Mouse (Mus musculus) heart, adult 8-10 months (tissue): ENCODE measurements around the gene Pknox2. TPM values are rescaled to one million over a fixed set of nuclear protein-coding genes. Genes with fewer than 3 reads are reported as not detected.

Experiments
- DNase-seq: peaks from one replicate; pipeline ENCODE4 v3.0.0; 2022; ENCODE audit warnings: low spot score
- total RNA-seq, 4 experiments: library from RNA; stranded (reverse); gene quantifications; 2 replicates each; pipeline ENCODE4 v1.2.4; 2022

Gene Pknox2
- total RNA-seq, 4 experiments from 2014 or later: 8.3 to 10.0 (median 9.8) TPM

DNA sequence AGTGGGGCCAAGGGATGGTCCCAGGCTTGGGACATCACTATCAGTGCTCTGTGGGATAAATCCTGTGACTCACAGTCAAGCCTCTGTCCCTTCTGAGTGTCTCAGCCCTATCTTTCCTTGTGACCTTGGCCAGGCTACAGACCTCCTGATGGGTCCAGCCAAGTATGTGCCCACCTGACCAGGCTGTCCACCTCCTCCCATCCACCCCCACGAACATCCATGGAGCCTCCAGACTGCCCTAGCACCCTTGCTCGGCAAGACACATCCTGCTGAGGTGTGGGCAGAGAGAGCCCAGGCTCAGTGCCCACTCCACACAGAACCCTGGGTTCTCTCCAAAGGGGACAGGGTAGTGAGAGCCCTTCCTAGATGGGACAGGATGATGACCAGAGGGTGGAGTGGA, 204.6 kb downstream of the Pknox2 start:
- no peak for DNase-seq

GRCm38 (mm10) chr9:36942131-36942530, 205.1 kb downstream of the Pknox2 start:
- DNase-seq: no peak

GRCm38 (mm10) chr9:36941565-36941964, 205.6 kb downstream of the Pknox2 start:
- no peak for DNase-seq

DNA sequence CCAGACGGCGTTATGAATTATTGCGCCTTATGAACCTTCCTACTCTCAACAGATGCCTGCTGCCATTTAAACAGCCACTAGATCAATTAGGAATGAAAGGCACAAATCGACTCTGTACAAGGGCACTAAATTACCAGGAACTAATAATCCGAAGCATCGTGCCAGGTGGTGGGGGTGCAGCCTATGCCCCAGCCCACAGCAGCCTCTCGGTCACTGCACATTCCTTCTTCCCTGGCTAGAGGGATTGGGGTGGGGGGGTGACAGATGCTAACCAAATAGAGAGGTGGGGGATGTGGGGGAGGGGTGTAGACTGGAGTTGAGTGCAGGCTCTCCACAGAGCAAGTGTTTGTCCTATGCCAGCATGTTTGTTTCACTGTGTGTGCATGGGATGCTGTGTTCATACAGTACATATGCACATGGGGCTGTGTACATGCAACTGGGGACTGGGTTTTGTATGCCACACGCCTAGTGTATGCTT, 208.6 kb downstream of the Pknox2 start:
- no peak for DNase-seq

- peak; percentile 41 for DNase-seq
These were observed 213.3 kb downstream of the Pknox2 start for GRCm38 (mm10) chr9:36933813-36934493.

GRCm38 (mm10) chr9:36932950-36933812, 214.0 kb downstream of the Pknox2 start:
- no peak for DNase-seq

- no peak for DNase-seq
These were observed 215.6 kb downstream of the Pknox2 start for GRCm38 (mm10) chr9:36931657-36932056.

- DNase-seq: no peak
These were observed 223.5 kb downstream of the Pknox2 start for GRCm38 (mm10) chr9:36923753-36924152.

DNA sequence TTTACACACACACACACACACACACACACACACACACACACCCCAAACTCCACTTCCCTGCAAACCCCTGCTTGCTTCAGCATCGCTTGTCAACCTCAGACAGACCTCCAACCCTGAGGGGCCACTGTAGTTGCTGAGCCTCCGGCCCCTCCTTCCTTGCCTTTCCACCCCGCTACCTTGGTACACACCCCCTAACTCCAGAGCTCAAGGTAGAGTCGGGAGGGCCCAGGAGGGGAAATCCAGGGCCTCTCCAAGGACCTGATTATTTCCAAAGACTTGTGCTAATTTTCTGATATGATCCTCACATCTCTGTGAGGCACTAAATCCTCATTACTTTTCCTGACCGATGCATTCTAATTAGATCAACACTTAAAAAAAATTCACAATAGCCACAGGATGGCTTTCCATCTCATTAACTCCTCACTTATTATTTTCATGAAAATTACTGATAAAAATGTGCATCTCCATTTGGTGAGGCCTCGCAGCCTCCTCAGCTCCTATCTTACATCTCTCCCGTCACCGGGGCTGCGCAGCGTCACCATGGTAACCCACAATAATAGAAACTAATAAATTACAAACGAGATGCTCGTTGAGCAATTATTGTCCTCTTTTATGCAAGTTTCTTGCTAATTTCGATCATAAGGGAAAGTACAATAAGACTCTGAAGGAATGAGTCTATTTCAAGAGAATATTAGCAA, 225.3 kb downstream of the Pknox2 start:
- no peak for DNase-seq

- DNase-seq: no peak
These were observed 227.7 kb downstream of the Pknox2 start for GRCm38 (mm10) chr9:36919472-36919871.

DNA sequence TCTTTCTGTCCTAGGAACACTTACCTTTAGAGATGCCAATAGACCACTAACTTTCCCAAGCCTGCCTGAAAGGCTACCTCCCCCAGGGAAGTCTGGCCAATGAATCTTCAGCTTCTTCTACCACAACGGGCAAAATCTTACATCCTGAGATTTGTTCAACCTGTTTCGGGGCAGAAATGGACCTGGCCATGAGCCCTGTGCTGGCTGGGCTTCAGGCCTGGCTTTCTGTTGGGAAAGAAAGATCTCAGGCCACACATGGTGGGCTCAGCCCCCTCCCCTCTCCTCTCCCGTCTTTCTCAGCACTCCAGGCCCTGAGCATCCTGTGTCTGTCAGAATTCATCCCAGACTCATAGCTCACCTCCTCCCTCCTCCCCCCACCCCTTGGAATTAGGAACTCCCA, 228.6 kb downstream of the Pknox2 start:
- DNase-seq: no peak

DNA sequence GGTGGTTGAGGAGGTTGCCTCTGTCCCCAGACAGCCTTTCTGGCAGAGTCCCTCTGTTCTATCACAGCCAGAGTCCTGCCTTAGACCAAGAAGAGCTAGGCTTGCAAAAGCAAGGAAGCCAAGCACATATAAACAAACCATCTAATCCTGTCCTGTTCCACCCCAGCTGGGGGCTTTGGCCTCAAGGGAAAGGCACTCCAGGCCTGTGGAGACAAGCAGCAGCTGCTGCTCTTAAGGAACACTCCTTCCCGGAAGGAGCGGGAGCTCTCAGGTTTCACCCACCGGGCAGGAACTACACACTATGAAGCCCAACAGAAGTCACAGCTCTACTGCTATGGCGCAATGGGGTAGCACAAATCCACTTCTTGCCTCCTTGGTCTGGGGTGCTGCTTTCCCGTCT, 230.3 kb downstream of the Pknox2 start:
- DNase-seq: no peak

GRCm38 (mm10) chr9:36916362-36916761, 230.8 kb downstream of the Pknox2 start:
- peak; percentile 69 for DNase-seq

DNA sequence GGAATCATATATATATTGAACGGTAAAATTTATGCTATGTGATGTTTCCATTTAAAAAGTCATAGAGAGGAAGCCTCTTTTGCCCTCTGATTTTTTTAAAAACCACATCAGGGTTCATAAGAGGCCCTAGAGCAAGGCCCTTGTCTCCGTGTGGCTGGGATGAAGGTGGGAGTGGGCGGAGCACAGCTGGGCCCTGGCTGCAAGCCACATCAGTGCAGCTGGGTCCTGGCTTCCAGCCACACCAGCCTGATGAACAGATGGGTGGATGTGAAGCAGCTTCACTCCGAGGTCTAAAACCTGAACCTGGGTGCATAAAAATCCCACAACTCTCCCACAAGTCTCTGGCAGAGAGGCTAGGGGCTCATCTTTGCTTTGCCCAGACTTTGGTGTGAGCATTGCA, 241.8 kb downstream of the Pknox2 start:
- no peak for DNase-seq

DNA sequence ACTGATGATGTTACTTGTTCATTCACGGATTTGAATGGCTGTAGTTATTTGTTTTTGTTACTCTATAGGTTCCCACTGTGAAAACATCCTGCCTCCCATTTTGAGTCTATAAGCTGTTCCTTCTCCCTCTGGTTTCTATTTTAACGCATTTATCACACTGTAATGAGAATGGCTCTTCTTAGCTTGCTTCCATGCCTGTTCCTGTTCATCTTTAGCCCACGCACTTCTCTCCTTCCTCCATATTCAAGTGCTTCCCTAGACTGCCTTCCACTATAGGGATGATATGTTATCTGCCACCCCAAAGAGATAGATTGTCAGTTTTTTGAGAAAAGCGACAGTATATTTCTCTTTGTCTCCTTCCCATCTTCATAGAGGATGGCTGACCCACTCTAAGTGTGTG, 246.7 kb downstream of the Pknox2 start:
- no peak for DNase-seq

GRCm38 (mm10) chr9:36898560-36898959, 248.6 kb downstream of the Pknox2 start:
- peak; percentile 77 for DNase-seq

- DNase-seq: peak; percentile 45
These were observed 252.1 kb downstream of the Pknox2 start for GRCm38 (mm10) chr9:36895009-36895693.

DNA sequence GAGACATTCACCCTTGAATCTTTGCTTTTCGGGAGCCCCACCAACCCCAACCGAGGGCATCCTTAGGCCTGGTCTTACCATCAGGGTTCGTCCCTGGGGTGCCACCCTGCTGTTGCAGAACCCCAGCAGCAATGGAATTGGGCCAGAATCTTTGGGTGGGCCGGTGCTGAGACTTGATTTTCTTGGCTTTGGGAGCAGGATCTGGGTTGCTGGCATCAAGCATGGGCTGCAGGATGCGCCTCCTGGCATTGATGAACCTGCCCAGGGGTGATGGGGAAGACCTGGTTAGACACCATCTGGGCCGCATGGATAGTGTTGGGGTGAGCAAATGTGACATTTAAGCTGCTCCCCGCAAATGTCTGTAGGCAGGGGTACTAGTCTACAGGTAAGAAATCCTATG, 253.0 kb downstream of the Pknox2 start:
- DNase-seq: no peak

- DNase-seq: no peak
These were observed 253.7 kb downstream of the Pknox2 start for GRCm38 (mm10) chr9:36893413-36893990.

- DNase-seq: no peak
These were observed 256.7 kb downstream of the Pknox2 start for GRCm38 (mm10) chr9:36890552-36890951.

DNA sequence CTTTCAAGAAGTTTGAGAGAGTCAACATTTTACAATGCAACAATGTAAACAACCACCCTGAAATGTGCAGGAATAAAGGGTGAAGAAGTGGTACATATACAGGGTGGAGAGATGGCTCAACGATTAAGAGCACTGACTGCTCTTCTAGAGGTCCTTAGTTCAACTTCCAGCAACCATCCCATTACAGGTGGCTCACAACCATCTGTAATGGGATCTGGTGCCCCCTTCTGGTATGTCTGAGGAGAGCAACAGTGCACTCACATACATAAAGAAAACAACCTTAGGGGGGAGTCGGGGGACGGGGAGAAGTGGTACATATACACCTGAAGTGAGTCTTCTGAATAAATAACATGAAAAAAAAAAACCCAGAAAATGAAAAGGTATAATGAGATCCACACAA, 262.0 kb downstream of the Pknox2 start:
- DNase-seq: no peak
